Mouse (Mus musculus): ENCODE measurements around the gene Ccn2. TPM values are rescaled to one million over a fixed set of nuclear protein-coding genes. Genes with fewer than 3 reads are reported as not detected.

Gene Ccn2
- total RNA-seq, 4 experiments from 2014 or later, result 9.3 to 17.5 (median 16.5) TPM

DNA sequence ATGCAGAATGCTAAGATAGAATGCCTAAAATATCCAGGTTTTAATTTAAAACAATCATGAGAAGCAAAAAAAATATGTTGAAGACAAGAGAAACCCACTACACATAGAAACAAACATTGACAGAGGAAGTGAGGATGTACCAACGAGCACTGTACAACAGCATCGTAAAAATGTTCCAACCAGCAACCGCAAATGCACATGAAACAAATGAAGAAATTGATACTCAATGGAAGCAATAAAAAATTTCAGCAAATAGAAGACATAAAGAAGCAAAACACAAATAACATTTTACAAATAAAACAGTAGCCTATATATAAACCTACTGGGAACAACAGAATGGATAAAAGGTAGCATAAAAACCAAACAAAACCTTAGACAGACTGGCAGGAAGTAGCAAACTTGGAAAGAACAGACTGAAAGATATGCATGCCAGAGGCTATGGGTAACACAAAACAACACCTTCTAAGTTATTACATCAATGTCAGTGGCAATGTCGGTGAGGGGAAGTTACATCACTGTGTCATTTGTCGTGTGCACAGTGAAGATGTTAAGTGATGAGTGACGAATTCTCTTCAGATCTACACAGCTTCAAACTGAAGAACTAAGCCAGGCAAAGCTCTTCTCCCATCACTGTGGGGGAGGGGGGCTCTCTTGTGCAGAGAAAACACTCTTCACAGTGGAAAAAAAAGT lies 45.1 kb downstream of the Ccn2 start:
- no peak for DNase-seq (ENCODE audit: low spot score in 2 of 2)

DNA sequence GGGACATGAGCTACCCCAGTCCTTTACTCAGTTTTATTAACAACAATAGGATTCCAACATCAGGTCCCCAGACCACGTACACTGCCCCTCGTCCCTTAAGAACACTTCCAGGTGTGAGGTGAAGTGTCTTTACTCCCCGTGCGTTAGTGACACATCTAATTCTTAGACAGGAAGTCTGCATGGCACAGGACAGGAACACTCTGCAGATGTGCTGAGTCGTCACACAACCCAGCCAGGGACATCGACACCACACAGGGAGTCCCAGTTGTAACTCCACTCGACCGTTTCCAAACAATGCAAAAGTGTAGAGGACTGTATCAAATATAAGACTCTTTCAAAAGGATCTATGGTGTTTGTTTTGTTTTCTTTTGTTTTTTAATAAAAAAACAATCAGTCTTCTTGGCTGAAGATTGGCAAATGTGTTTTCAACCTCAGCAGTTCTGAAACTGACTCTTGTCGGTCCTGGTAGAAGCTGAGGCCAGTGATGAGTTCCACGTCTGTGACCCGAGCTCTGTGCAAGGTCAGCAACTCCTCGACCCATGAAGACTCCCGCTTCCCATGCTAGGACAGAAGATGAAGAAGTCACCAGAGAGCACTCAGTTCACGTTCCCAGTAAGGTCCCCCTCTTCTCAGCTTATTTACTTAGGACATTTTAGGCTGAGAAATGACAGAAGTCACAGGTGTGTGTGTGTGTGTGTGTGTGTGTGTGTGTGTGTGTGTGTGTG lies 46.3 kb downstream of the Ccn2 start:
- no peak for DNase-seq (ENCODE audit: low spot score in 2 of 2)

DNA sequence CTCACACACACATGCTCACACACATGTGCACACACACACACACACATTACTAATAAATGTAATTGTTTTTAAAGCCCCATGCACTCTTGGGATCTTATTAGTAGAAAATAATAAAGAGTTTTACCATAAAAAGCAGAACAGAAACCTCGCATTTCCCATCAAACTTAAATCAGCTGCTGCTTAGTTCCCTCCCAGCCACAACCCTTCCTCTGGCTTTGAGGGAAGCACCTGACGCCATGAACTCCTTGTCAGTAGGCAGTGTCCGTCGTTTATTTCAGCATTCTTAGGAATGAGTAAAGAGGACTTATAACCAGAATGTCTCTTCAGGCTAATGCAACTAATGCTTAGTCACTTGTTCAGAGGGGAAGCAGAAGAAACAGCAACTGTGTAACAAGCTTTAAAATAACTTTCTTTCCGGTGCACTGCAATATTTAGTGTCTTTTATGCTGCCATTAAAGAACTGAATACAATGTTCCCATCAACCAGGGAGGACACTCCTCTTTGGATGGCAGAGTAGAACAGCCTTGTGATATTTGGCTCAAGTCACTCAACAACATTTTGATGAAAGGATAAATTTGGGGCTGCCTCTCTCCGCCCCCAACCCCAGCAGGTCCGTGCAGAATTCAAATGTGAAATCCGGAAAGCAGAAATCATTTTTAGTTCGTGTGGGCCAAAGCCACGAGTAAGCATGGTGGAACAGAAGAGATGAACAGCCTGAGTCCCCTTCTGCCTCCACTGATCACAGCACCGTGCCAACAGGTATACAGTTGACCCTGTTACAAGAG lies 47.7 kb downstream of the Ccn2 start:
- DNase-seq (ENCODE audit: low spot score in 2 of 2), result no peak

DNA sequence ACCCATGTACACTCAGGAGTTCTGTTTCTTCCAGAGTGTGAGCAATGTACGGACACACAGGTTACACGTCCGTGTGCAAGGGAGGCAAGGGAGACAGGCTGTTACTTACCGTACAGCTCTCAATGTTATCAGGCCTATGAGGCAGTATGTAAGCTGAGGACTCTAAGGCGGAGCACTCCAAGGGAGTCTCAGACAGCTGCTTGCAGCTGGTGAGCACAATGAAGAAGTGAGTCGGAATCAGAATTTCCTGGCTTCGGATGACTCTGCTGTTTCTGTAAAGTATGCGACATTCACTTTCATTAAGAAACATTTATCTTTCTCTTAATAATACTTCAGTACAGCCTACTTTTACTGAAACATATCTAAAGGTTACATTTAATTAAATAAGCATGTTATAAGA lies 49.9 kb downstream of the Ccn2 start:
- DNase-seq (ENCODE audit: low spot score in 2 of 2), result no peak

Other genes starting within 250 kb of the Ccn2 start
- 1 to 10 TPM; 1.9 to 3.1 (median 3.0) TPM for gene Enpp1, start 116.7 kb downstream of the Ccn2 start, total RNA-seq (2022)
- gene Enpp3, start 247.4 kb downstream of the Ccn2 start, total RNA-seq (2022), result 1 to 10 TPM in 3 of 4 experiments, under 1 TPM in 1; 0.87 to 2.3 (median 2.1) TPM

All from gastrocnemius, adult 8-10 months (tissue).